Mouse (Mus musculus) embryo, embryonic 10.5 days (tissue): ENCODE data around the gene Gm26938.

ENCODE experiments used
- DNase-seq: peaks from one replicate; pipeline ENCODE4 v3.0.0-alpha.2; 2015; ENCODE audit warnings: low spot score

The Gm26938 gene

GRCm38 (mm10) chr5:139826357-139827055, at the start of gene Gm26938, which contains the start of gene Psmg3:
Gene Gm26938 (minus strand): TSS chr5:139826407.
Gene Psmg3 (minus strand): TSS chr5:139826885.
- DNase-seq: peak; percentile 94

GRCm38 (mm10) chr5:139871526-139871925, 45.3 kb upstream of the Gm26938 start:
- DNase-seq: no peak

- DNase-seq: no peak
These were observed 44.7 kb upstream of the Gm26938 start for GRCm38 (mm10) chr5:139870886-139871285.

GRCm38 (mm10) chr5:139862759-139863158, 36.6 kb upstream of the Gm26938 start:
- no peak for DNase-seq

- DNase-seq: no peak
These were observed 34.3 kb upstream of the Gm26938 start for GRCm38 (mm10) chr5:139860328-139861104.

GRCm38 (mm10) chr5:139849626-139850320, 23.6 kb upstream of the Gm26938 start:
- no peak for DNase-seq

- peak; percentile 54 for DNase-seq
These were observed 12.9 kb upstream of the Gm26938 start for GRCm38 (mm10) chr5:139839142-139839541.

GRCm38 (mm10) chr5:139838476-139838892, 12.3 kb upstream of the Gm26938 start:
- peak; percentile 88 for DNase-seq

- DNase-seq: no peak
These were observed 9.5 kb upstream of the Gm26938 start for GRCm38 (mm10) chr5:139835706-139836105.

GRCm38 (mm10) chr5:139832125-139832524, 5.9 kb upstream of the Gm26938 start:
- no peak for DNase-seq

GRCm38 (mm10) chr5:139830734-139831133, 4.5 kb upstream of the Gm26938 start:
- DNase-seq: no peak

GRCm38 (mm10) chr5:139829384-139829783, 3.2 kb upstream of the Gm26938 start:
- no peak for DNase-seq

- no peak for DNase-seq
These were observed 1.4 kb upstream of the Gm26938 start for GRCm38 (mm10) chr5:139827593-139827992.

- no peak for DNase-seq
These were observed 260 bp downstream of the Gm26938 start for GRCm38 (mm10) chr5:139825947-139826346.

GRCm38 (mm10) chr5:139824531-139824930, 1.7 kb downstream of the Gm26938 start:
- DNase-seq: no peak

GRCm38 (mm10) chr5:139821466-139822459, 4.4 kb downstream of the Gm26938 start:
- no peak for DNase-seq

GRCm38 (mm10) chr5:139819538-139820181, 6.5 kb downstream of the Gm26938 start, which contains the start of gene Tmem184a:
Gene Tmem184a (minus strand): TSS chr5:139819917.
- no peak for DNase-seq

- DNase-seq: peak; percentile 54
These were observed 7.4 kb downstream of the Gm26938 start for GRCm38 (mm10) chr5:139818801-139819200.

- DNase-seq: no peak
These were observed 8.2 kb downstream of the Gm26938 start for GRCm38 (mm10) chr5:139818056-139818455.

GRCm38 (mm10) chr5:139817292-139817691, 8.9 kb downstream of the Gm26938 start:
- DNase-seq: peak; percentile 57

- no peak for DNase-seq
These were observed 9.8 kb downstream of the Gm26938 start for GRCm38 (mm10) chr5:139816445-139816844.
